Mouse (Mus musculus): ENCODE data around the gene Cyb5r3.
"Not testable (repeated sequence)": the region's sequence is repeated elsewhere in the genome, so short reads cannot be mapped to it uniquely, and the experiment has no call there.

Cyb5r3 gene

DNA sequence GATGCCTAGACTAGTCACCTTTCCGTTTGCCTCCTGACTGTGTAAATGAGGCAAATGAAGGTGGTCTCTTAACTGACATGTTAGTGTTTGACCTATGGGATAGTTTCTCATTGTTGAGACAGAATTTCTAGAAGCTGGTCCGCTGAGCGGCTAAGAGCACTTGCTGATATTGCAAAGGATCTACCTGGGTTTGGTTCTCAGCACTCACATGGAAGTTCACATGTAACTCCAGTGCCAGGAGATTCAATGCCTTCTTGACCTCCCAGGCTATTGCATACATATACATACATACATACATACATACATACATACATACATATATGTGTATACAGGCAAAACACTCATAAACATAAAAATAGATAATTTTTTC lies 22.3 kb downstream of the Cyb5r3 start:
- DNase-seq (ENCODE audit: low spot score), result no peak

DNA sequence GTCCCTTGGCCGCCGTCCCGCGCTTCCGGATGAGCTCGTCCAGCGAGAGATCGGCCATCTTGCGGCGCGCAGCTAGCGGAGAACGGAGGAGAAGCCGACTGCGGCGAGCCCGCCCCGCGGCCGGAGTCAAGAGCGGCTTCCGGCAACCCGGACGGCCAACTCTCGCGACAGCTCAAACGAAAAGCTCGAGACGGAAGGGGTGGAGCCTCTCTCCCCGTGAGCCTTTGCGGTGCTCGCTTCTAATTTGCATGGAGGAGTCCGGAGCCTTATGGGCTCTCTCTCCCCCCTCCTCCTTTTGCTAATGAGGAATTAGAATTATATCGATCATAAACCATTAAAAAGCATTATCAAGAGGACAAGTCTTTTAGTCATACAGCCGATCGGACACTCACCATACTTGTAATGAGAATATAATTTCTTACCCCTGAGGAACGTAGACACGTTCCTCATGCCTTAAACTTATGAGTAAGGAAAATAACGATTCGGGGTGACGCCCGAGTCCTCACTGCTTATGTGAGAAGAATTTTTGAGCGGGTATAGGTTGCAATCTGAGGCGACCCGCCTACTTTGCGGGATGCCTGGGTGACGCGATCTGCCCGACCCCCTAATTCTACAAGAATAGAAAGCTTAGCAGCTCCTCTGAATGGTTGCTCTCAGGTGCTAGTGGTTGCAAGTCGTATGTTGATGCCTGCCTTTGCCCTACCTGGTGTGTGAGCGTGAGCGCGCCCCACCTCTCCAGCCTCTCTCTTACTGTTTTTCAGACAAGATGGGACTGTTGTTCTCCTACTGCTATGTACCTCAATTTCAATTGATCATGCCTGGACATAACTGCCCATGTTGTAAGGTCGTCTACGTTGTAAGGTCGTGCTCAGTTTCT lies 23.0 kb downstream of the Cyb5r3 start, which contains the start of gene Poldip3:
TSS of gene Poldip3 (minus strand) at position 189 of the 877 bp plus-strand sequence.
- DNase-seq (ENCODE audit: low spot score), result peak; percentile 96

DNA sequence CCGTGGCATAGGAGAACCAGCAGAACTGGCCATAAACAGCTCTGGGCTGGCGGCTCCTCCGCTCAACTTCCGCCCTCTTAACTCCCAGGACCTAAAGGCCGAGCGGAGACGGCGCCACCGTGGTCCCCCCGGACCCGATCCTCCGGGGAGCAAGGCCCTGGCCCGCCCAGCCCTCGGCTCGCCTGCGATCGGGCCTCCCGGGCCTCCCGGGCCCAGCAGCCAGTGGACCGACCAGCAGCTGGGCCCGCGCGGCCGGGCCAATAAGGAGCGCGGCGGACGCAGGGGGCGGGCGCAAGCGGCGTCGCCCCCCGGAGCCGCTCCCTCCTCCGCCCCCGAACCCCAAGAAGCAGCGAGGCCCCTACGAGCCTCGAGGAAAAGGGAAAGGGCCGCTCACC lies 23.6 kb downstream of the Cyb5r3 start:
- DNase-seq (ENCODE audit: low spot score), result no peak

DNA sequence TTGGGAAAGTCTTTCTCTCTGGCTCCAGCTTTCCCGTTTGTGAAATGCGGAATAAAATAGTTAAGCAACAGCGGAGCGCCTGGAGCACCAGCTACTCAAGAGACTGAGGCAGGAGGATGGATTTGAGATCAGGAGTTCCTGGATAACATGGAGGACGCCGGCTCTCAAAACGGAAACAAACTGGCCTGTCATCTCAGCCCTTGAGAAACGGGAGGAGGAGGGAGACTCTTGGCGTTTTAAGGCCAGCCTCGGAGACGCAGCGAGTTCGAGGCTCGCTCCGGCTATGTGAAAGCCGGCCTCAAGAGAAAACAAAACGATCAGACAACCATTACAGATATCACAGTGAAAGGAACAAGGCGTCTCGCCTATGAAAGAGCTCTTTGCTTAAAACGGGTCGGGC lies 24.0 kb downstream of the Cyb5r3 start:
- no peak for DNase-seq (ENCODE audit: low spot score)

DNA sequence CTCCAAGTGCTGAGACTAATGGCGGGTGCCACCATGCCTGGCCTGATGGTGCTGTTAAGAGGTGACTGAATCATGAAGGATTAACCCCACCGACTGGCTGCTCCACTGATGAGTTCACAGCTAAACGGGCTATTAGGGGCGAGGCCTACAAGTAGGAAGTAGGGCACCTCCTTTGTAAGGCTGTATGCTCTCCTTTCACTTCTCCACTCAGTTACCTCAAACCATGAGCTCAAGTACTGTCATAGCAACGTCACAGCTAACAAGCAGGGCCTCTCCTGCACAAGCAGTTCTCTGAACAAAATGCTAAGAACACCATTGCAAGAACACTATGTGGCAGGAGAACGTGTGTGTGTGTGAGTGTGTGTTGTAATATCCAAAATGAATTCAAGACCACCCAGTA lies 26.9 kb downstream of the Cyb5r3 start:
- no peak for DNase-seq (ENCODE audit: low spot score)

DNA sequence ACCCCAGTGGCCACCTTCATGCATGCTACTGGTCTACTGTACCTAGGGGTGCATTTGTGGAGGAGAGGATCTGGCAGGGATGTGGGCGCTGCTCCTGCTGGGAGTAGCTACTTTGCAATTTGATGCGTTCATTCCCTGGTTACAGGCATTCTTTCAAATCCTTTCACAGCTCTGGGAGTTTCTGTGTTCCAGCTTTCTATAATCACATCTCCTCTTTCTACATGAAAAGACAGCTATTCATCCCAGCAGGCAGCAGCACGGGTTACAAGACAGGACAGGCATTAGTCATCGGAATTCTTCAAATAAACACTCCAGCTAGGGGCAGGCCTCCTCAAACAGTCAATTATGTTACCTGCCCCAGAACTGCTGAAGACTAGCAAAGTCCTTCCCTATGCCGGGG lies 29.5 kb downstream of the Cyb5r3 start:
- DNase-seq (ENCODE audit: low spot score), result no peak

DNA sequence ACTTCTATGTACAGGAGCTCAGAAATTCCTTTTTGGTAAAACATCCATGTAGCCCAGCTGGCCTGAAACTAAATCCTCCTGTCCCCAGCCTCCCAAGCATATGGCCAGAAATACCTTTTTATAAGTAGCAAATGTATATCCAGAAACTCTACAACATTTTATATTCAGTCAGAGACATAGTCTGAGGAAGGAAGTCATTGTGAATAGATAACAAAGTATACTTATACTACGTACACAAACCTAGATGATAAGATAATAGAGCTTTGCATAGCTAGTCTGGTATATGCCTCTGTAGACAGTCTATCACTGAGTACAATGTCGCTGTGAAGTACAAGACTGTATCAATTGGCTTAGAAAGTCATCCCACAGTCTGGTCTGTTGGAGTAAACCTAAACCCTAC lies 36.7 kb downstream of the Cyb5r3 start:
- DNase-seq (ENCODE audit: low spot score), result no peak

DNA sequence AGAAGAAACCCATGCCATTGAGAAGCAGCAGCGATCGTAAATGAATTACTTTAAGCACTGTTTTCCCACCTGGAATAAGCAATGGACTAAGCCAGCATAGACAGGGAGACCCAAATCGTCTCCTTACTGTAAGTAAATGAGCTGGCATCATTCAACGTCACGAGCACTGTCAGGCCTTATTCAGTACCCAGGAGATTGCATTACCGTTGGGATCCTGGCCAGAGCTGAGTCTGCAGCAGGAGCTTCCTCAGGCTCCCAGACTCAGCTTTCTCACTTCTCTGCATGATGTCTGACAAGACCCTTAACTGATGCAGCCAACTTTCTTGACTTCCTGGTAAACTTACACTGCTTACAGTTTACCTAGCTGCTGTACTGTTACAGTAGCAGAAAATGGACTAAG lies 37.7 kb downstream of the Cyb5r3 start:
- DNase-seq (ENCODE audit: low spot score), result no peak

DNA sequence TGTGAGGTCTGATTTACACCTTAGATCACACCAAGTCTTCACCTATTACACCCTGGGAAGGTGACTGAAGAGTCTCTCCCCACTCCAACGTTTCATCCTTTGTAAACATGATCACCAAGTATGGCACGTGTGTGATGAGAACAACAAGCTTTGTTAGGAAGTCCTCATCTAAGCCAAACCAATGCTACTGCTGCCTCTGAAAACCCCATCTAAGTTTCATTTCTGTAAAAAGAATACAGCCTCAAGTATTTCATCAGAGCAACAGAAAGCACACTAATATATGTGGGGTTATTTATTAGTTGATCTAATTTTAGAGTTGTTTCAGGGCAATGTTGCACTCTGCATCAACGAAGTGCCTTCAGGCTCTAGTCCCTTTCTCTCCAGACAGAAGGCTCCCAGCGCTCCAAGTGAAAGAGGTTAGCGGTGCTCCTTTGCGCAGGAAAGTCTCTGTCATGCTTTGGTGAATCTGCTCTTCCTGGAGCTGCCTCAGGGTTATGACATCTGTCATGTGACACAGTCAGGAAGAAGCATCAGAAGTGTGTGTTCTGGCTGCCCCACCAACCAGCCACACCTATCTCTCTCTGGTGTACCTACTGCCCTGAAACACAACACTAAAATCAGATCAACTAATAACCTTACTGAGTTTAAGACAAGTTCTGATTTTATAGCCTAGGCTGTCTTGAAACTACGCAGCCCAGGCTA lies 42.7 kb downstream of the Cyb5r3 start:
- DNase-seq (ENCODE audit: low spot score), result no peak

DNA sequence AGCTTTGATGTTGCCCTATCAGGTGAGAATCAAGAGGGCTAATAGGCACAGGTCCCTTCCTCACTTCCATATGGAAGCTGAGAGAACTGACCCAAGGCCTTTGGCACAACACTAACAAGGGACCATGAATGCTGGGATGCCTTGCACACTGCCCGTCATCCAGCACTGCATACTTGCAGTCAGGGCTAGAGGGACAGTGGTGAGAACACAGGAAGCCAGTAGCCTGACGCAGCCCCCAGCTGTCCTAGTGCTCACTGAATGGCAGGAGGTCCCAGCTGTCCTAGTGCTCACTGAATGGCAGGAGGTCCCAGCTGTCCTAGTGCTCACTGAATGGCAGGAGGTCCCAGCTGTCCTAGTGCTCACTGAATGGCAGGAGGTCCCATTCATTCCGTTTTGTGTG lies 45.4 kb downstream of the Cyb5r3 start:
- not testable (repeated sequence) for DNase-seq (ENCODE audit: low spot score)

DNA sequence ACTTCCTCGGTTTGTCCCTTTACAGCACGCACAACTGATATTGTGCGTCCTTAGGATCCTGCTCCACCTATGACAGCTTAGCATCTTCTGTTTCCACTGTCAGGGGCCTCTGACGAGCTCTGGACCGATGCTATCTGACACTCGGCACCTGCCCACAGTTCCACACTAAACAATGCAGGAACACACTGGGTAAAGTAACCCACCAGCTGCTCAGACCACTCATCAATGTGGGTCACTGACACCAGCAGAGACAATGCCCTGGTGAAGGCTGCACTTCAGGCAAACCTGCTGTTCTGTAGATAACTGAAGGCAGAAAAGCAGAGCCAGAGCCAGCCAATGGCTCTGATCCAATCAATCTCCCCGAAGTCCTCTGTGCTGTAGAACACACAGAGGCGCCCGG lies 45.8 kb downstream of the Cyb5r3 start:
- no peak for DNase-seq (ENCODE audit: low spot score)

DNA sequence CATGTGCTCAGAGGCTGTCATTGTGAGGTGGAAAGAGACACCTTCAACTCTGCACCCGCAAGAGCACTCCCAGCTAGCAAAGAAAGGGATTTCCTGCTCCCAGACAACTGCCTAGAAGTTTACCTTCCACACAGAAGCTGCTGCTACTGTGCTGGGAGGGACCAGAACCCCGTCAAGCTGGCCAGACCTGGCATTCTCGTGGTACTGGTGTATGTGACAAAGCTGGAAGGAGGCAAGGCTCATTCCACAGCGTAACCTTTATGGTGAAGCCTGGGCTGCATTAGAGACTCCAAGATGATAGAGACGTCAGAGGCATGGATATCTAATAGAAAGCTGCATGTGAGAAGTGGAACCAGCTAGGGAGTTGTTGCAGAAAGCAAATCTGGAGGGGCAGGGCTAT lies 47.8 kb downstream of the Cyb5r3 start:
- no peak for DNase-seq (ENCODE audit: low spot score)

DNA sequence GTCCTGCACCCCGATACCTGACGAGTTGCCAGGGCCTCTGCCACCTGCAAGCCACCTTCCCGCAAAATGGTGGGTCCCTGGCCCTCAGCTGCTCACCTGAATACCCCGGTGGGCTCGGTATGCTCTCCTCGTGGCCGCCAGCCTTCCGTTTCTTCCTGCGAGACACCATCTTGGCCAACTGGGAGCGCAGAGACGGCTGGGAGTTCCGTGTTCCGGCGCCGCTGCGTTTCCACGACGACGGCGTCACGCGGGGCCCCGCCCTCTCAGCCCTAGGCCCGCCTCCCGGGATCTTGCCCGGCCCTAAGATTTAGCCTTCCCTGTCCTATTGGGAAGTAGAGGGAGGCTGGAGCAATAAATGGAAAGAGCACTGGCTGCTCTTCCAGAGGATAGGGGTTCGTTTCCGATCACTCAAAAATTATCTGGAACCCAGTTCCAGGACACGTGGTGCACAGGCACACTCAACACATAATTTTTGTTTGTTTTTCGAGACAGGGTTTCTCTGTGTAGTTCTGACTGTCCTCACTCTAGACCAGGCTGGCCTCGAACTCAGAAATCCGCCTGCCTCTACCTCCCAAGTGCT lies 49.7 kb downstream of the Cyb5r3 start, which contains the start of gene Rrp7a:
TSS of gene Rrp7a (minus strand) at position 236 of the 580 bp plus-strand sequence.
- DNase-seq (ENCODE audit: low spot score), result peak; percentile 93

DNA sequence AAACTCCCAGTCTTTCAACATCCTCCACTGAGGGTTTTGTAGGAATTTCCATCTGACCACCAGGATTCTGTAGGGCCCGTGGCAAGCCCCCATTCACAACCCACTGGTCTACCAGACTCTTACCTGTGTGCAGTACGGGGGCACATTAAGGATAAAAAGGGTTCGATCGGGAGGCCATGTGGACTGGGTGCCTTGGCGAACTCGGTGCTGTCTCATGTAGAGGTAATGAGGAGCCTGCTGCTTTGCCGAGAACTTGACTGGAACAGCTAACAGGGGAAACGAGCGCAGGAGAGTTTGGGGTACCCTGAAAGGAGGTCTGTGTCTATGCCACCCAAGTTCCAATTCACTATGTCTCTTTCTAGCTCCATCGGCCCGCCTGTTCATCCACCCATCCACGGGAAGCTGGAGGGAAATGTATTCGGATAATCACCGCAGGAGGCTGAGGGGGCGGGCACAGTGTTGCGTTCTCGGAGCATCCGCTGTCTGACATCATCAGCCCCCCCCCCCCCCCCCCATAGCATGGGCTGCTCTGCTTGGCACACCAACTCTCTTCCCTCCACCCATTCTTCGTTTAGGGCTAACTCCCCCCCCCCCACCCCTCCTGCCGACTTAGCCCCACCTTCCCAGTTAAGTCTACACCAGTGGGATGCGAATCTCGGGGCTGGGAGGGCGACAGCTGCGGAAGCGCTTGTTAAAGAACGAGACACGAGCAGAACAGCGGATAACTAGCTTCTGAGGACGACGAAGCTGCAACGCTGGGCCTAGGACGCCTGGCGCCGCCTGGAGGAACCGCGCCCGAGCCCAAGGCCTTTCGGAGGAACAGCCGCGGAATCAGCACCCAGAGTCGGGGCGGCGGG lies 50.5 kb downstream of the Cyb5r3 start:
- DNase-seq (ENCODE audit: low spot score), result no peak

DNA sequence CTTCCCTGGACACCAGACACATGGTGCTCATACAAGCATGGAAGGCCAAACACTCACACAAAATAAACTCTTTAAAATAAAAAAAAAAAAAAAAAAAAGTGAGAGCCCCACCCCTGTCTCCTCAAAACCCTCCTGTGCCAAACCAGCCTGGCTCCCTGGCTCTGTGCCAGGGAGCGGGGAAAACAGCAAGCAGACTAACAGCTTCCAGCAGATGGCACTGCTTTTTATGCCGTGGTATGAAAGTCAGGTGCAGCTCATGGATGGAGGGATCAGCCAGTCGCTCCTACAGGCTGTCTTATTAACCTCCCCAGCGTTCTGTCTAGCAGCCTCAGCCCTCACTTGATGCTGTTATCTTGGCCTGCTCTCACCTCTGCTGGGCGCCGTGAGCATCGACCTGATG lies 54.0 kb downstream of the Cyb5r3 start:
- DNase-seq (ENCODE audit: low spot score), result no peak

DNA sequence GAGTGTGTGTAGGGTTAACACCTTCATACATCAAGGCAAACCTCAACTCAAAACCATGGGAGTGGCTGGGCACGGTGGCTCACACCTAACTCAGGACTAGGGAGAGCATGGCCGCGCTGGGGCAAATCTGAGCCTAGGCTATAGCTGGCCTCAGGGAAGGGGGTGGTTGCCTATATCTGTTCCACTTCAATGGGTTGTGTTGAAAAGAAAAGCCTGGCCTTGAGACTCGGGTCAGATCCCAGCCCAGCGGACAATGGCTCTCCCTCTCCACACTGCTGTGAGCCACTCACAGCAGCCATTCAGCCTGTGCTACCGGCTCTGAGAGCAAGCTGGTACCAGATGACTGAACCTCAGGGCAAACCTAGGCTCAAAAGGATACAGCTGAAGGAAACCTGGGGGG lies 57.3 kb downstream of the Cyb5r3 start:
- DNase-seq (ENCODE audit: low spot score), result no peak

DNA sequence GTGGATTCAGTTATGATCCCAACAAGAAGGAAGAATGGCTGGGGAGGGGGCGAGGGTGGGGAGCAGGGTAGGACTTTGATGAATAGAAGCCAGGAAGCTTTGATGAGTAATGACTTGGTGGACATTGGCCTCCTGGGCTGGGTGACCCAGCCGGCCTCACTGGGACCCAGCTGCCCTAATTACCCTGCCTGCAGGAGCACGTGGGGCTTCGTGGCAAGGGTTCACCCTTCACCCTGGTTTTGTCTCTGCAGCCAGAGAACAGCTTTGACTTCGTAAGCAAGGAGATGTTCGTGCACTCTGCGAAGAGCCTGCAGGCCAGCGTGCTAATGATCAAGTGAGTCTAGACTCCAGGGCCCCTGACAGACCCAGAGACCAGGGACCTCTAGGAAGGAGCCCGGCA lies 58.3 kb downstream of the Cyb5r3 start:
- no peak for DNase-seq (ENCODE audit: low spot score)

DNA sequence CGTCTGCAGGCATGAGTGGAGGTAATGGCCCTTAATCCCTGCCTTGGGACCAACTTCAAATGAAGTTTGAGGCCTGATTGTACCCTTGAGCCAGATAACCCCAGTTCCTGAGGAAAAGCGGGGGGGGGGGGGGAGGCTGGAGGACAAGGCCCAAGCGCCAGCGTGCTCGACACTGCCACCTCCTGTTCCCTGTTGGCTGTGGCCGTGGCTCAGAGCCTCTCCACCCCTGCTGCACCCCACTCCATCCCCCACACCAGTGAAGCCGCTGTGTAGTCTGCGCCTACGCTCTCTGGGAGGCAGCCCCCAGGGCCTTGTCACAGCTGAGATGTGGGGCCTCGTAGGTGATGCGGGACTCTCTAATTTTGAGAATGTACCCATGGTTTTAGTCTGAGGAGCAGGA lies 59.5 kb downstream of the Cyb5r3 start:
- DNase-seq (ENCODE audit: low spot score), result peak; percentile 60

DNA sequence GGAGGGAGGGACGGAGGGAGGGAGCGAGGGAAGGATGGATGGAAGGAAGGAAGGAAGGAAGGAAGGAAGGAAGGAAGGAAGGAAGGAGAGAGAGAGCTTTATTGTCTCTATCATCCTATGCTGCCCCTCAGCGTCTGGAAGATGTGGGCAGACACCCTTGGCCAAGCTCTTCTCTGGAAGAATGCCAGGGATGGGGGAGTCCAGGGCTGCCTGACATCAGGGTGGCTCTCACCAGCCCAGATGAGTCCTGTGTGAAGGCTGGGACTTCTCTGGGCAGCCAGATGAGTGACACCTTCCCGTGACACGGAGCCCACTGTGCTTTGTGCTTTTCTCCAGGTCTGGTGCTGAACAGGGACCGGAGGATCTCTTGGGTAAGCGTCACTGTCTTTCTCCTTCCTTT lies 60.5 kb downstream of the Cyb5r3 start:
- DNase-seq (ENCODE audit: low spot score), result no peak

DNA sequence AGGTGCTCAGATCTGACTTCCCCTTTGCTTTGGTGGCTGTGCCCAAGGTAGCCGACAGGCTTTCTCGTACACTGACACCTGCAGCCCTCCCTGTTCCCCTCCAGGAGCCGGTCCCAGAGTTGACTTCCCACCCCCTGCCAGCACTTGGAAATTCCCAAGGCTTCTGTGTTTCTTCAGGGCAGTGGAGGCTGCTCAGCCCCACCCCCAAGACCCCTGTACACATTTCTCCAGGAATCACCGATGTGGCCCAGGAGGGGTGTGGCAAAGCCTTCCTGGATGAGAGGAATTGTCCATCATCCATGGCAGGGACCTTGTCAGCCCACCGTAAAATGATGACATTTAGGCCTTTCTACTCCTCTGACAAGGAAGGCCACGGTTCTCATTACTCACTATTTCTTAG lies 61.1 kb downstream of the Cyb5r3 start:
- DNase-seq (ENCODE audit: low spot score), result no peak

DNA sequence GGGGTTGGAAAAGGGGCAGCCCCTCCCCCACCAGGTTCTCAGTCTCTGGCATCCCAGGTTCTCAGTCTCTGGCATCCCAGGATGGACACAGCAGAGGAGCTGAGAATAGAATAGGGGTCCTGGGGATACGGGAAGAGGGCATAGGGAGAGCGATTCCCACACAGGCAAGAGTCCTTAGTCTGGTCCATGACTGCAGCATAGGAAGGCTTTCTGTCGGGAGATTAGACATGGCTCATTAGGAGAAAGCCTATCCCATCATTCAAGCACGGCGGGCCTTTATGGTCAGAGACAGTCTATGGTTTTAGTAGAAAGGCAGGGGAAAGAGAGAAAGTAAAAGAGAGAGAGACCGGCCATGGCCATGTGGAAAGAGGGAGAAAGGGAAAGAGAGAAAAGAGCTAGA lies 64.6 kb downstream of the Cyb5r3 start:
- no peak for DNase-seq (ENCODE audit: low spot score)

DNA sequence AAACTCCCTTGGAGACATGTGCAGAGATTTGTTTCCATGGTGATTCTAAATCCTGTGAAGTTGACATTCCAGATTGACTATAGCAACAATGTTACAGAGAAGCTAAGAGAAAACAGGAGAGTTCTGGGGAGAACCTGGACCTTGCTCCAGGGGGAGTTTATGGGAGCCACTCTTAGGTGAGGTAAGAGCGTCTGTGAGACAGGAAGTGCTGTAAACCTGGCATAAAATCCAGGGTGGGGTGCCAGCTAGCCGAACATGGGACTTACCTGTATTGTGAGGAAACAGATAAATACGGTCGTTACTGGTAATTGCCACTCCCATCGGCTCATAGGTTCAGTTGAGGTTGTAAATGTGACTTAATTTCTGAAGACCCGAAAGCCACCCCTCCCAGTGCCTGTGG lies 66.0 kb downstream of the Cyb5r3 start:
- no peak for DNase-seq (ENCODE audit: low spot score)

All from urinary bladder, postnatal 25 days (tissue).